Mouse (Mus musculus): ENCODE data around the gene Ucn2. TPM values are rescaled to one million over a fixed set of nuclear protein-coding genes. Genes with fewer than 3 reads are reported as not detected.

Ucn2 gene
- polyA plus RNA-seq, 1 experiment, result 0.56 TPM

Small RNA genes lying within 50 kb of the gene (microRNA-seq; reads per million reads assigned to microRNA genes)
- gene Mir711 (ENCODE audit: borderline microRNAs expressed), result not detected

Other genes starting within 250 kb of the Ucn2 start
- gene Ip6k2, start 202.2 kb upstream of the Ucn2 start, polyA plus RNA-seq (2012; fragmentation: generic; extraction: Trizol), result 37.1 TPM
- 7.5 TPM for gene Nckipsd, start 177.6 kb upstream of the Ucn2 start, polyA plus RNA-seq (2012; fragmentation: generic; extraction: Trizol)
- 0.05 TPM for gene Celsr3, start 159.7 kb upstream of the Ucn2 start, polyA plus RNA-seq (2012; fragmentation: generic; extraction: Trizol)
- 4.3 TPM for gene Slc26a6, start 132.7 kb upstream of the Ucn2 start, polyA plus RNA-seq (2012; fragmentation: generic; extraction: Trizol)
- gene Tmem89, start 71.4 kb upstream of the Ucn2 start, polyA plus RNA-seq (2012; fragmentation: generic; extraction: Trizol), result not detected
- gene Uqcrc1, start 49.4 kb upstream of the Ucn2 start, polyA plus RNA-seq (2012; fragmentation: generic; extraction: Trizol), result 382 TPM
- 10.1 TPM for gene Col7a1, start 32.4 kb upstream of the Ucn2 start, polyA plus RNA-seq (2012; fragmentation: generic; extraction: Trizol)
- gene Pfkfb4, start 5.8 kb downstream of the Ucn2 start, polyA plus RNA-seq (2012; fragmentation: generic; extraction: Trizol), result 6.7 TPM
- gene Shisa5, start 52.6 kb downstream of the Ucn2 start, polyA plus RNA-seq (2012; fragmentation: generic; extraction: Trizol), result 86.4 TPM
- gene Trex1, start 73.7 kb downstream of the Ucn2 start, polyA plus RNA-seq (2012; fragmentation: generic; extraction: Trizol), result 12.7 TPM
- gene Atrip, start 88.1 kb downstream of the Ucn2 start, polyA plus RNA-seq (2012; fragmentation: generic; extraction: Trizol), result 11.4 TPM
- gene Ccdc51, start 96.5 kb downstream of the Ucn2 start, polyA plus RNA-seq (2012; fragmentation: generic; extraction: Trizol), result 12.4 TPM
- gene Tma7, start 96.6 kb downstream of the Ucn2 start, polyA plus RNA-seq (2012; fragmentation: generic; extraction: Trizol), result 294 TPM
- 9.1 TPM for gene Plxnb1, start 109.4 kb downstream of the Ucn2 start, polyA plus RNA-seq (2012; fragmentation: generic; extraction: Trizol)
- gene Fbxw21, start 176.0 kb downstream of the Ucn2 start, polyA plus RNA-seq (2012; fragmentation: generic; extraction: Trizol), result not detected
- gene Fbxw13, start 210.0 kb downstream of the Ucn2 start, polyA plus RNA-seq (2012; fragmentation: generic; extraction: Trizol), result not detected
- not detected for gene Fbxw20, start 248.7 kb downstream of the Ucn2 start, polyA plus RNA-seq (2012; fragmentation: generic; extraction: Trizol)